Mouse (Mus musculus): ENCODE results near the gene Cisd3.

DNA sequence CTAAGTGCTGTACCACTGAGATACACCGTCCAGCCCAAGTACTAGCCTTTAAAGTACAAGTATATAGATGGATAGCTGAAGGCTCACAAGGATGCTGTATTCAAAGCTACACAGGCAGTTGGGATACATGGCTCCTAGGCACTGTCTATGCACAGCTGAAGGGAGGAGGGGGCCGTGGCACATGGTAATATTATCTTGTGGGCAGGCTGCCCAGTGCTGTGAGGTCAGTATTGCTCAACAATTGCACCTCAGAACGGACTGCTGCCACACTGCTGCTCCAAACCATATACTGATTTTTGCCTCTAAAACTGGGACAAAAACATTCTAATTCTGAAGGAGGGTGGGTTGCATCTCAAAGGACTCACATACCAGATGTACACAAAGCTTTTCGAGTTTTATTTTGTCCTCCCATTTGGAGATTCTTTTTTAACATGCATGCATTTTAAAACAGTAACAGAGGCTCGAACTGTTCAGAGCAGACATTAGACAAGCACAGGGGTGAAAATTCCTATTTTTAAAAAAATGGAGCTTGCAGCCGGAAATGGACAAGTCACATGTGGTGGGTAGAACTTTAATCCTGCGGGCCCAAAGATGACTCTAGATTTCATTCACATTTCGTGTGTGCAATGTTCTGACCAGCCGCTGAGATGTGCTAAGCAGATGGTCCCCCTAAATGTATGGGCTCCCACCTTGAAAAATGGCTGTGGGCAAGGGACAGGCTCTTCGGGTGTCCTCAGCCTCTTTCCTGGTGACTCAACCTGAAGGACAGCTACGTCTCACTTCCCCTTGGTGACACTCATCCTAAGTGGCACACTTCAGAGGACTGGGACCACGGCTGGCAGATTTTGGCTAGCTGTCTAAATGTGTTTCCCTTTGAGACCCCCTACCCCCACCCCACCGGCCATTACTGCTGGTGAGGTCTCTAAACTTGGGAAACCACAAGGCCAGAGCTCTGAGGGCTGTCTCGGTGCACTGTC, 29.4 kb downstream of the Cisd3 start:
- no peak for TF ChIP-seq POLR2A (IDR thresholded peaks at IDR 0.05; ENCODE audit: extremely low read depth, insufficient read depth, low read length)
- no peak for TF ChIP-seq CTCF (IDR thresholded peaks at IDR 0.05; ENCODE audit: extremely low read depth, insufficient read depth, low read length)
